Mouse (Mus musculus) megakaryocyte, embryonic 14.5 days (primary cell): Measurements from ENCODE around the gene Dclk1.

Experiments
- FLI1 ChIP-seq: IDR thresholded peaks from 2 replicates; pipeline ENCODE4 v1.6.1; 2012; ENCODE audit warnings: low read length, inconsistent platforms, mixed read lengths
- GATA1 ChIP-seq: IDR thresholded peaks from 3 replicates; pipeline ENCODE4 v1.6.1; 2012; ENCODE audit warnings: mixed read lengths, low read length, inconsistent platforms, borderline replicate concordance

DNA sequence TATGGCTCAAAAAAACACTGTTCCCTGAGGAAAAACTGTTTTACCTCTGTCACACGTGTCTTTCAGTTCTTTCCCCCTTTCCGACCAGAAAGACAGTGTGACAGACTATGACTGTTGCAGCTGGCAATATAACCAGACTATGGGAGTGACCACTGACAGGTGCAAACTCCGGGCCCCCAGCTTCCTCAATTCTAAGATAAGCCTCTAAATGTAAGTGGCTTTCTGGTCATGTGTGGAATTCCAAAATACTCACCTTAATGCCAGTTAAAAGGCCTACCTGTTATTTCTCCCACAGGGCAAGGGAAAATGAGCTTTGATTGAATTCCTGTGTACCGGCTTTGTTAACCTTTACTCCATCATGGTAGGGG, 15.0 kb upstream of the Dclk1 start:
- TF ChIP-seq GATA1 = no peak
- no peak for TF ChIP-seq FLI1
